Mouse (Mus musculus): Measurements from ENCODE around the gene Slc2a1. TPM values are rescaled to one million over a fixed set of nuclear protein-coding genes. Genes with fewer than 3 reads are reported as not detected.
A peak's percentile ranks its signal among the peaks of the same experiment; 100 is the strongest.

The Slc2a1 gene
- polyA plus RNA-seq, 1 experiment from 2014 or later: 158 TPM

DNA sequence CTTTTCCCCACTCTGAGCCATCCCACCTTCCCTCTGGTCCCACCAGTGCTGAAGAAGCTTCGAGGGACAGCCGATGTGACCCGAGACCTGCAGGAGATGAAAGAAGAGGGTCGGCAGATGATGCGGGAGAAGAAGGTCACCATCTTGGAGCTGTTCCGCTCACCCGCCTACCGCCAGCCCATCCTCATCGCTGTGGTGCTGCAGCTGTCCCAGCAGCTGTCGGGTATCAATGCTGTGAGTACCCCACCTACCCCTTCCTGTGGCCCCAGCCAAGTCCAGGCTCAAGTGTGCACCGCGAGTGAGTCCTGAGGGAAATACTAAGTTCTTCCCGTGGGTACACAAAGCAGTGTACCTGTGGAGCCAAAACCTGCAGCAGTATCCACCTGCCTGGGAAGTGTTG, 24.8 kb downstream of the Slc2a1 start:
- peaks cover 43% of the 10 kb centered on the region for H3K36me3 ChIP-seq (ENCODE audit: control insufficient read depth, insufficient read depth, low read length)
- 92% methylated on average over 13 of the region's 13 CpGs for WGBS
- no peak for ATAC-seq (ENCODE audit: low FRiP score)

DNA sequence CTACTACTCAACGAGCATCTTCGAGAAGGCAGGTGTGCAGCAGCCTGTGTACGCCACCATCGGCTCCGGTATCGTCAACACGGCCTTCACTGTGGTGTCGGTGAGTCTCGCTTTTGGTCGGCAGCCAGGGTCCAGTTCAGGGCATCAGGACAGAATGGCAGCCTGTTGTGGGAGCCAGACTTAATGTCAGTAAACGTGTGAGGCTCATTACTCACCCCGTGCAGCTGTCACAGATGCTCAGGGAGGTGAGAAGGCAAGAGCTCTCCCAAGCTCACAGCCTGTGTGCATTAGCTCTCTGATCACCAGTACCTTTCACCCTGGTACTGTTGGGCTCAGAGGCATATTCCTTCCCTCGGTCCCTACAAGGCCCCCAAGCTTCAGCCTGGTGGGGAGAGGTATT, 25.3 kb downstream of the Slc2a1 start:
- no peak for DNase-seq (ENCODE audit: low spot score, missing footprints)
- peaks cover 6% of the 10 kb centered on the region for H3K4me1 ChIP-seq (ENCODE audit: control insufficient read depth, insufficient read depth, low read length)
- WGBS: 91% methylated on average over 13 of the region's 13 CpGs
- H3K36me3 ChIP-seq (ENCODE audit: control insufficient read depth, insufficient read depth, low read length): peaks cover 41% of the 10 kb centered on the region
- H3K4me2 ChIP-seq: no peak overlapping the region
- no peaks in the 10 kb centered on the region for H3K9me3 ChIP-seq (ENCODE audit: control insufficient read depth, low read length)
- no peak for ATAC-seq (ENCODE audit: low FRiP score)
- no peak overlapping the region for H3K9ac ChIP-seq (ENCODE audit: low read length)
- no peak overlapping the region for H3K27ac ChIP-seq (ENCODE audit: low read depth, low read length)
- no peak overlapping the region for H3K4me3 ChIP-seq (ENCODE audit: low read depth, low read length)
- H3K27me3 ChIP-seq (ENCODE audit: control insufficient read depth, insufficient read depth, low read length): no peaks in the 10 kb centered on the region

More for the DNA sequence above, 24.8 kb downstream of the Slc2a1 start:
- H3K27me3 ChIP-seq (ENCODE audit: control insufficient read depth, insufficient read depth, low read length): no peaks in the 10 kb centered on the region
- H3K4me3 ChIP-seq (ENCODE audit: low read depth, low read length): no peak overlapping the region
- H3K9me3 ChIP-seq (ENCODE audit: control insufficient read depth, low read length): no peaks in the 10 kb centered on the region
- H3K4me2 ChIP-seq: no peak overlapping the region
- H3K9ac ChIP-seq (ENCODE audit: low read length): no peak overlapping the region
- peaks cover 3% of the 10 kb centered on the region for H3K4me1 ChIP-seq (ENCODE audit: control insufficient read depth, insufficient read depth, low read length)
- no peak overlapping the region for H3K27ac ChIP-seq (ENCODE audit: low read depth, low read length)
- DNase-seq (ENCODE audit: low spot score, missing footprints): no peak

DNA sequence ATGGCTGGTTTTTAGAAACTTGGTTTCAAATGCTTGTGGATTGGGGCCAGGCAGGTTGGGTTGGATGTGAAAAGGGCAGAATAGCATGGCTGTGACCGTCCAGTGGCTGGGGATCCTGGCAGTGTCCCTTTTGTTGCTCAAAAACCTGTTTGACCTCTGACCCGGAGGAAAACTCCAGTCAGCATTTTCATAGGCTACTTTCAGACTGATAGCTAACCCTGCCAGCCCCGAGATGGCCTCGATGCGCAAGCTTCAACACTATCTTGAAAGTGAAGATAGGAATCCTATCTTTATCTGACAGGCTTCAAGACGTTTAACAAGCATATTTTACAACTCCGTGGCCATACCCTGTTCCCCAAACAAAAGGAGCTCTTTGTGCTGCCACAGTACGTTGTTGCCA, 28.8 kb downstream of the Slc2a1 start:
- no peak overlapping the region for H3K9ac ChIP-seq (ENCODE audit: low read length)
- peaks cover 6% of the 10 kb centered on the region for H3K4me1 ChIP-seq (ENCODE audit: control insufficient read depth, insufficient read depth, low read length)
- peaks cover 36% of the 10 kb centered on the region for H3K36me3 ChIP-seq (ENCODE audit: control insufficient read depth, insufficient read depth, low read length)
- H3K9me3 ChIP-seq (ENCODE audit: control insufficient read depth, low read length): no peaks in the 10 kb centered on the region
- H3K27me3 ChIP-seq (ENCODE audit: control insufficient read depth, insufficient read depth, low read length): no peaks in the 10 kb centered on the region
- DNase-seq (ENCODE audit: low spot score, missing footprints) (no peak), ATAC-seq (ENCODE audit: low FRiP score) (no peak)
- H3K4me2 ChIP-seq: no peak overlapping the region
- 64% methylated on average over 8 of the region's 8 CpGs for WGBS
- H3K27ac ChIP-seq (ENCODE audit: low read depth, low read length): no peak overlapping the region
- H3K4me3 ChIP-seq (ENCODE audit: low read depth, low read length): no peak overlapping the region

DNA sequence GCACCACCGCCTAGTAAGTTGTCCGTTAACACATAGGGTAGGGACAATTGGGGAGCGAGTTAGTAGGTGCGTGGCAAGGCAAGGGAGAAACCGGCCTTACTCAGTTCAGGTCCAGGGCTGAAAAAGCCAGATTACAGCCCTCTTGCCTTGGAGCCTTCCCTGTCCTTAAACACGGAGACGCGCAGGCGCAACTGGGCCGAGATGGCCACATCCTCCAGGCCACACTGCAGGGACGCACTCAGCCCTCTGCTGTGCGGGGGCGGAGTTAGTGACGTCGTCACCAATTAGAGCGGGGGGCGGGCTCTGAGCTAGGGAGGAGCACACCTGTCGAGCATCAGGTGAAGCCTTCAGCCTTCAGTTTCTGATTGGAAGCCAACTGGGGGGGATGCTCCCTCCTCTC, 29.7 kb downstream of the Slc2a1 start:
- H3K9ac ChIP-seq (ENCODE audit: low read length): no peak overlapping the region
- peak; percentile 86 for ATAC-seq (ENCODE audit: low FRiP score)
- H3K36me3 ChIP-seq (ENCODE audit: control insufficient read depth, insufficient read depth, low read length): peaks cover 29% of the 10 kb centered on the region
- H3K9me3 ChIP-seq (ENCODE audit: control insufficient read depth, low read length): no peaks in the 10 kb centered on the region
- DNase-seq (ENCODE audit: low spot score, missing footprints): peak; percentile 95
- WGBS: 11% methylated on average over 18 of the region's 18 CpGs
- peaks cover 6% of the 10 kb centered on the region for H3K4me1 ChIP-seq (ENCODE audit: control insufficient read depth, insufficient read depth, low read length)
- peak overlapping the region; percentile 33 for H3K4me2 ChIP-seq
- peak overlapping the region; percentile 10; the same call in 1 of the 2 replicates for H3K4me3 ChIP-seq (ENCODE audit: low read depth, low read length)
- H3K27ac ChIP-seq (ENCODE audit: low read depth, low read length): no peak overlapping the region
- no peaks in the 10 kb centered on the region for H3K27me3 ChIP-seq (ENCODE audit: control insufficient read depth, insufficient read depth, low read length)

DNA sequence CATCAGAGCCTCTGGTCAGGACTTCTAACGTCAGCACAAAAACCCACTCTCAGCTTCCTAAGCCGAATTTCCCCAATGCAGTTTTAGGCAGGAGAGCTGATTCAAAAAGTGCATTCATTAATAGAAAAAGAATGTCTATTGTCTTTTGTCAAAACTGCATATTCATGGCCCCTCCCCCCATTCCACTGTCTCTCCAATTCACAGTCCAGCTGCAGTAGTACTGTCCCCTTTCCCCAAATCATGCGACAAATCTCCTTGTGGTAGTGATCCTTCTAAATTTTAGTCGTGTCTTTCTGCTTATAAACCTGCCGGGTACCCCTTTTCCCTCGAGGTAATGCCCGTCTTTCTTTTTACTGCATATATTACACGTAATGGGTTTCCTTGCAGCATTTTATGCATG, 30.3 kb downstream of the Slc2a1 start:
- no peak for ATAC-seq (ENCODE audit: low FRiP score)

DNA sequence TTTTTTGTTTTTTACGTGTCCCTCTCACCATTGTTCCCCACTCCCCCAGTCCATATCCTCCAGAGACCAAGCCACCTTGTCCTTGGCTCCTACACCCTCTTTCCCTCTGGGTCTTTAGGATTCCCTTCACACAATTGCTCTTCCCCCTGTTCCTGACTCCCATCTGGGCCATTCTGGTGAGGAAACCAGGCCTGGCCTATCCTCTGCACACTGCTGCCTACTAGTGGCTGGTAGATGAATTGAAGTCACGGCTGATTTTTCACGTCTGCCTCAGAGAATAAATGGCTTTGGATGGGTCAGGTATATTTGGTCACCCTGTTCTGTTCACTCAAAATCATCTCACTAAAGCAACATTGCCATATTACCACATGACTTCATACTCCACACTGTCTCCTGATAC, 31.6 kb downstream of the Slc2a1 start:
- Histone ChIP-seq H3K9me3 (ENCODE audit: control insufficient read depth, low read length) (no peaks in the 10 kb centered on the region), H3K4me1 (ENCODE audit: control insufficient read depth, insufficient read depth, low read length) (peaks cover 6% of the 10 kb centered on the region), H3K27me3 (ENCODE audit: control insufficient read depth, insufficient read depth, low read length) (no peaks in the 10 kb centered on the region), H3K4me2 (no peak overlapping the region), H3K4me3 (ENCODE audit: low read depth, low read length) (no peak overlapping the region), H3K27ac (ENCODE audit: low read depth, low read length) (no peak overlapping the region), H3K9ac (ENCODE audit: low read length) (no peak overlapping the region), H3K36me3 (ENCODE audit: control insufficient read depth, insufficient read depth, low read length) (peaks cover 13% of the 10 kb centered on the region)
- ATAC-seq (ENCODE audit: low FRiP score): no peak
- DNase-seq (ENCODE audit: low spot score, missing footprints): peak; percentile 95
- WGBS: 49% methylated on average over 3 of the region's 3 CpGs

More for the DNA sequence above, 30.3 kb downstream of the Slc2a1 start:
- DNase-seq (ENCODE audit: low spot score, missing footprints): no peak
- Histone ChIP-seq H3K27ac (ENCODE audit: low read depth, low read length) (no peak overlapping the region), H3K9me3 (ENCODE audit: control insufficient read depth, low read length) (no peaks in the 10 kb centered on the region), H3K4me1 (ENCODE audit: control insufficient read depth, insufficient read depth, low read length) (peaks cover 6% of the 10 kb centered on the region), H3K4me3 (ENCODE audit: low read depth, low read length) (no peak overlapping the region), H3K36me3 (ENCODE audit: control insufficient read depth, insufficient read depth, low read length) (peaks cover 23% of the 10 kb centered on the region), H3K9ac (ENCODE audit: low read length) (no peak overlapping the region), H3K4me2 (peak overlapping the region; percentile 33), H3K27me3 (ENCODE audit: control insufficient read depth, insufficient read depth, low read length) (no peaks in the 10 kb centered on the region)
- 59% methylated on average over 8 of the region's 8 CpGs for WGBS

DNA sequence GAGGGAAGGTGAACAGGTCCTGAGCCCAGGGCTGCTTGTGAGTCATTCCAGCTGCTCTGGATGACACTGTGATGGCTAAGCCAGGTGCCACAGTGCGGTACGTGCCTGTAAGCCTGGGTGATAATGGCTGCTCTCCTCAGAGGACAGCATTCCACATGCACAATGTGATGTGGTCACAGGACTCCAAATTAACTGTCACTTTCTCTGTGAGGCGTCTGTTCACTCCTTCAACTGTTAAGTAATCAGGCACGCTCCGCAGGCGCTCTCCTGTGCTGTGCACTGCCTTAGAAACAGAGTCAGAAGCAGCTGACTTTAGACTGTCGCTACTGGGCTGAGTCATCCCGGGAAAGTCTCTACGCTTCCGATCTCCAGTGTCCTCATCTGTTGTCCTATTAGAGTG, 32.7 kb downstream of the Slc2a1 start:
- Histone ChIP-seq H3K9ac (ENCODE audit: low read length) (no peak overlapping the region), H3K4me1 (ENCODE audit: control insufficient read depth, insufficient read depth, low read length) (peaks cover 6% of the 10 kb centered on the region), H3K4me2 (no peak overlapping the region), H3K27me3 (ENCODE audit: control insufficient read depth, insufficient read depth, low read length) (no peaks in the 10 kb centered on the region), H3K27ac (ENCODE audit: low read depth, low read length) (no peak overlapping the region), H3K36me3 (ENCODE audit: control insufficient read depth, insufficient read depth, low read length) (peaks cover 5% of the 10 kb centered on the region), H3K4me3 (ENCODE audit: low read depth, low read length) (no peak overlapping the region), H3K9me3 (ENCODE audit: control insufficient read depth, low read length) (no peaks in the 10 kb centered on the region)
- WGBS: 59% methylated on average over 10 of the region's 10 CpGs
- ATAC-seq (ENCODE audit: low FRiP score): no peak
- DNase-seq (ENCODE audit: low spot score, missing footprints): no peak

DNA sequence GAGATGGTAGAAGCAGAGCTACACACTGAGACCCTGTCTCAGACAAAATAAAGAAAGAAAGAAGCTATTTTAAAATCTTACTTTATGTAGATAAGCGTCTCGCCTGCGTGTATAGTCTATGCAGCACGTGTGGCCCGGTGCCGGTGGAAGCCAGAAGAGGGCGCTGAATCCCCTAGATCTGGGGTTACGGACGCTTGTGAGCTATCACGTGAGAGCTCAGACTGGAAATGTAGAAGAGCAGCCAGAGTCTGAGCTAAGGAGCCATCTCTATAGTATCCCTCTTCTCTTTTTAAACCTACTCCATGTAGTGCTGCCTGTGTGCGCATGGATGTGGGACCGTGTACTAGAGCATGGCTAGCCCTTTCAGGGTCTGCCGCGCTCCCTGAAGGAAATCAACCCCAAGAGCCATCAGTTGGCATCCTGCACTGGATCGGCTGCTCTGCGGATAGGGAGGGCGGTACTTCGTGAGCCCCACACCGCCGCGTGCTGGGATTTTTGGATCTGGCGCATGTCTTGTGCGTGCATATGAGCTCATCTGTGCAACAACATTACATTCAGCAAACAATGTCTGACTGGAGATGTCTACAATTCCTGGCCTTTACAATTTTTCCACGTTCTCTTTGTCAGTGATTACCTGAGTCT, 33.8 kb downstream of the Slc2a1 start:
- Histone ChIP-seq H3K9me3 (ENCODE audit: control insufficient read depth, low read length) (no peaks in the 10 kb centered on the region), H3K9ac (ENCODE audit: low read length) (no peak overlapping the region; the same call in 1 of the 2 replicates), H3K27me3 (ENCODE audit: control insufficient read depth, insufficient read depth, low read length) (no peaks in the 10 kb centered on the region), H3K27ac (ENCODE audit: low read depth, low read length) (no peak overlapping the region), H3K4me2 (peak overlapping the region; percentile 39), H3K4me1 (ENCODE audit: control insufficient read depth, insufficient read depth, low read length) (peaks cover 6% of the 10 kb centered on the region), H3K36me3 (ENCODE audit: control insufficient read depth, insufficient read depth, low read length) (no peaks in the 10 kb centered on the region), H3K4me3 (ENCODE audit: low read depth, low read length) (no peak overlapping the region)
- peak; percentile 71 for ATAC-seq (ENCODE audit: low FRiP score)
- DNase-seq (ENCODE audit: low spot score, missing footprints): peak; percentile 95
- WGBS: 24% methylated on average over 24 of the region's 24 CpGs

DNA sequence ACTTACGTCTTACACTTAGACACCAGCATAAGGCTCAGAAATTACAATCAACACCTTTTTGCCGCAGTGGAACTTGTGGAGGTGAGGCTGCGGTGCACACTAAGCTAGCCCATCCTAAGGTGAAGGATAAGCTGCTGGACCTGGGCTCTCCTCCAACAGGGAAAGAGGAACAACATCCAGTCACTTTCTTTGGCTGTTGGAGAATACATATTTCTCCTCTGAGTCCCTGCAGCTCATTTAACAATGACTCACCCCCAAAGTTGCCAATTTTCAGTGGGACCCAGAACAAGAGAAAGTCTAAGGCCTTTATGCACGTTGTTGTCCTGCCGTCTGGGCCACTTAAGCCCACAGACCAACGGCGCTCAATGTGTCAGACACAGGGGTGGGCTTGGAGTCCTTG, 38.3 kb downstream of the Slc2a1 start:
- ATAC-seq (ENCODE audit: low FRiP score) (no peak), DNase-seq (ENCODE audit: low spot score, missing footprints) (no peak)
- H3K4me3 ChIP-seq (ENCODE audit: low read depth, low read length): no peak overlapping the region
- no peak overlapping the region for H3K9ac ChIP-seq (ENCODE audit: low read length)
- WGBS: 92% methylated on average over 7 of the region's 7 CpGs
- no peak overlapping the region for H3K4me2 ChIP-seq
- H3K27me3 ChIP-seq (ENCODE audit: control insufficient read depth, insufficient read depth, low read length): no peaks in the 10 kb centered on the region
- no peak overlapping the region for H3K27ac ChIP-seq (ENCODE audit: low read depth, low read length)
- H3K9me3 ChIP-seq (ENCODE audit: control insufficient read depth, low read length): no peaks in the 10 kb centered on the region
- H3K36me3 ChIP-seq (ENCODE audit: control insufficient read depth, insufficient read depth, low read length): no peaks in the 10 kb centered on the region
- peaks cover 2% of the 10 kb centered on the region; the same call in 1 of the 2 replicates for H3K4me1 ChIP-seq (ENCODE audit: control insufficient read depth, insufficient read depth, low read length)
